Mouse (Mus musculus): ENCODE measurements around the gene 2900026A02Rik. TPM values are rescaled to one million over a fixed set of nuclear protein-coding genes. Genes with fewer than 3 reads are reported as not detected.

2900026A02Rik gene
- total RNA-seq, 1 experiment from 2014 or later = 7.8 TPM

- ATAC-seq (replicated peaks; ENCODE audit: low read depth, poor library complexity, severe bottlenecking) = no peak
These were observed 113.3 kb downstream of the 2900026A02Rik start for GRCm38 (mm10) chr5:113107709-113108108.

- no peak for ATAC-seq (replicated peaks; ENCODE audit: low read depth, poor library complexity, severe bottlenecking)
These were observed 114.4 kb downstream of the 2900026A02Rik start for GRCm38 (mm10) chr5:113106594-113106993.

GRCm38 (mm10) chr5:113105481-113105880 is 115.6 kb downstream of the 2900026A02Rik start:
- no peak for ATAC-seq (replicated peaks; ENCODE audit: low read depth, poor library complexity, severe bottlenecking)

GRCm38 (mm10) chr5:113105035-113105434 is 116.0 kb downstream of the 2900026A02Rik start:
- ATAC-seq (replicated peaks; ENCODE audit: low read depth, poor library complexity, severe bottlenecking) = no peak

DNA sequence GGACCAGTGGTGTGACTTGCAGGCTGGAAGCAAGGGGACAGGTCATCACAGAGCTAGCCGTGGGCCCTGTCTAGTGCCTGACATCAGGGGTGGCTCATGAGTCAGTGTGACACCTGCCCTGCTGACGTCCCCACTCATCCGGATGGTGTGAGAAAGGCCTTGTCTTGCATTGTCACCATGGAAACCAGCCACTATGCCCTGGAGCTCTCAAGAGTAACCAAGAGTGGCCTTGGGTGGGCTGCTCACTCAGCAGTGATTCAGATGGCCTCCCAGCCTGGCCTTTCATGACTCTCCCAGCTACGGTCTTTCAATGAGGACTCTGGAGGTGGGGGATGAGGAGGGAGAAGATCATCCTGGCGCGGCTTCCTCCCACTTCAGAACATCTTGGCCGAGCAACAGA is 118.6 kb downstream of the 2900026A02Rik start:
- ATAC-seq (replicated peaks; ENCODE audit: low read depth, poor library complexity, severe bottlenecking) = no peak

- ATAC-seq (replicated peaks; ENCODE audit: low read depth, poor library complexity, severe bottlenecking) = no peak
These were observed 119.6 kb downstream of the 2900026A02Rik start for GRCm38 (mm10) chr5:113101457-113101856.

GRCm38 (mm10) chr5:113100422-113100821 is 120.6 kb downstream of the 2900026A02Rik start:
- no peak for ATAC-seq (replicated peaks; ENCODE audit: low read depth, poor library complexity, severe bottlenecking)

DNA sequence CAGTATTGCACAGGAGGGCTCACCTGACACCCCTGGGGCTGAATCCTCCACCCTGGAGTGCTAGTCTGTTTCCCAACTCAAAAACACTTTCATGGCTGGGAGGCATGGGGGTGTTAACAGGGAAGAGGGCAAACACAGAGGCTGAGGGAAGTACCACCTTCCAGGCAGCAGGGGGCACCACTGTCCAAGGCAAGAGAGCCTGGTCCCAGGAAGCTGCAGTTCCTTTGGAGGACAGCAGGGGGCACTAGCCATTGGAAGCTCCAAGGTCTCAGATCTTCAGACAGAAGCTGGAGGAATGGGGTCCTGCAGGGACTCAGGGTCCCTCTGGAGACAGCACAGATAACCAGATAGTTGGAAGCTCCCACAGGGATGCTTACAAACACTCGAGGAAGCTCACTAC is 121.5 kb downstream of the 2900026A02Rik start:
- peak; percentile 97 for ATAC-seq (replicated peaks; ENCODE audit: low read depth, poor library complexity, severe bottlenecking)

GRCm38 (mm10) chr5:113097551-113097950 is 123.5 kb downstream of the 2900026A02Rik start:
- ATAC-seq (replicated peaks; ENCODE audit: low read depth, poor library complexity, severe bottlenecking) = no peak

- no peak for ATAC-seq (replicated peaks; ENCODE audit: low read depth, poor library complexity, severe bottlenecking)
These were observed 125.6 kb downstream of the 2900026A02Rik start for GRCm38 (mm10) chr5:113095456-113095855.

GRCm38 (mm10) chr5:113092406-113092805 is 128.6 kb downstream of the 2900026A02Rik start:
- no peak for ATAC-seq (replicated peaks; ENCODE audit: low read depth, poor library complexity, severe bottlenecking)

DNA sequence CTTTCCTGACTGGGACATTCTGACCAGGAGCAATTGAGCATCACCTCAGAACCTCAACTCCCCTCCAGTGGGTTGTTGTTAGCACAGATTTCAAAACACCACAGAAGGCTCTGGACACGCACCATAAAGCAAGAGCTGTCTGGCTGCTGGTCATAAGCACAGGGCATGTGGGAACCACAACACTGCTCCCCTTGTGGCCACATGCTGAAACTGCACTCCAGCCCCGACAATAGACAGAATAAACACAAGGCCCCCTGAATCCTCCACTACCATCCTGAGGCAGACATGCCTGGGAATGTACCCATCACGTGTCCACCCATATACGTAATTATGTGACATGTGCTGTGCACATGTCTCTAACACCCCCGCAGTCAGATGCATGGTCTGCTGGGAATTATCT is 129.9 kb downstream of the 2900026A02Rik start:
- peak; percentile 74; the same call in 1 of the 2 replicates for ATAC-seq (replicated peaks; ENCODE audit: low read depth, poor library complexity, severe bottlenecking)

DNA sequence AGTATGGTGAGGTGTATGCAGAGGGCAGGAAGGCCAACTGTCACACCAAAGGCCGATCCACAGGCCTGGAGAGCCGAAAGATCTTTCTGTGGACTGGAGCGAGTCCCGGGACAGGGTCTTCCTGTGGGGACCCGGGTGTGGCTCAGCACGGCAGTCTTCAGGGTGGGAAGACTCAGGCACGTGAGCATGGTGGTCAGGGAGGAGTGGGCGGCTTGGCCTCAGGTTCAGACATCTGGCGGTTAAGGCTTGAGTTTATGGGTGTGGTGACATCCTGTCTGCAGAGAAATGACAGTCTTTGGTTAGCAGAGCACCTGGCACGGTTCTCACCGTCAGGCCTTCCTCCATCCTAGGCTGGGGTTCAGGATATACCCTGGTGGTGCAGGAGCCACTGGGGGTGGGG is 130.3 kb downstream of the 2900026A02Rik start:
- ATAC-seq (replicated peaks; ENCODE audit: low read depth, poor library complexity, severe bottlenecking) = no peak

GRCm38 (mm10) chr5:113090077-113090690 is 130.9 kb downstream of the 2900026A02Rik start:
- ATAC-seq (replicated peaks; ENCODE audit: low read depth, poor library complexity, severe bottlenecking) = no peak

GRCm38 (mm10) chr5:113087465-113087864 is 133.6 kb downstream of the 2900026A02Rik start:
- ATAC-seq (replicated peaks; ENCODE audit: low read depth, poor library complexity, severe bottlenecking) = no peak

GRCm38 (mm10) chr5:113086990-113087389 is 134.0 kb downstream of the 2900026A02Rik start:
- no peak for ATAC-seq (replicated peaks; ENCODE audit: low read depth, poor library complexity, severe bottlenecking)

DNA sequence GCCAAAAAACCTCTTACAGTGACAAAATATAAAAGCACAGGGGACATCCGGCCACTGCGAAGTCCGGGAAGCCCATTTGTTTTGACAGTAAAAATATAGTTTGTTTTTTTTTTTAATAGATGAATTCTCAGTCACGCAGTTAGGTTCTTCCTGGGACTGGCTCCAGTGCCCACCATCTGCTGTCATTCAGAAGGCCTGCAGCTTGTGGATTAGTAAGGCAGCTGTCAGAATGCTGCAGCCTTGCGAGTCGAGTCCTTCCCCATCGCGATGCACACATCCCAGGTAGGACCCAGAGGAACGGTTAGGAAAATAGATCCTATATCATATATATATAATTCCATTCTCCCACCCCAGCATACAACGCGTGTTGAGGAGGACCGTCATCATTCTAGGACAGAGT is 134.6 kb downstream of the 2900026A02Rik start:
- ATAC-seq (replicated peaks; ENCODE audit: low read depth, poor library complexity, severe bottlenecking) = no peak

DNA sequence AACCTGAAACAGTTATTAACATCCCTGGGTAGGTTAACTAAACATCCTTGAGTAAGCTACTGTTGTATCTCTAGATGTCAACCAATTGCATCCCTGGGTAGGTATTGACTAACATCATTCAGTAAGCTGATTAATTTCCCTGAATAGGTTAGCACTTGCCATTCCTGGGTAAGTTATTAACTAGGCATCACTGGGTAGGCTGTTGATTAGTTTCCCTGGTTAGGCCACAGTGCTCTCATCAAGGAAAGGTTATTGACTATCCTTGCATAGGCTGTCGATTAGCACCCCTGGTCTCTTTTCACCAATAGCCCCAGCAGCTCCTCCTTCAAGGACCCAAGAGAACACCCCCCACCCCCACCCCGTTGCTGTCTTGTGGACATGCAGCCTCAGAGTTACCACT is 135.1 kb downstream of the 2900026A02Rik start:
- ATAC-seq (replicated peaks; ENCODE audit: low read depth, poor library complexity, severe bottlenecking) = no peak

- no peak for ATAC-seq (replicated peaks; ENCODE audit: low read depth, poor library complexity, severe bottlenecking)
These were observed 136.7 kb downstream of the 2900026A02Rik start for GRCm38 (mm10) chr5:113084309-113084708.

DNA sequence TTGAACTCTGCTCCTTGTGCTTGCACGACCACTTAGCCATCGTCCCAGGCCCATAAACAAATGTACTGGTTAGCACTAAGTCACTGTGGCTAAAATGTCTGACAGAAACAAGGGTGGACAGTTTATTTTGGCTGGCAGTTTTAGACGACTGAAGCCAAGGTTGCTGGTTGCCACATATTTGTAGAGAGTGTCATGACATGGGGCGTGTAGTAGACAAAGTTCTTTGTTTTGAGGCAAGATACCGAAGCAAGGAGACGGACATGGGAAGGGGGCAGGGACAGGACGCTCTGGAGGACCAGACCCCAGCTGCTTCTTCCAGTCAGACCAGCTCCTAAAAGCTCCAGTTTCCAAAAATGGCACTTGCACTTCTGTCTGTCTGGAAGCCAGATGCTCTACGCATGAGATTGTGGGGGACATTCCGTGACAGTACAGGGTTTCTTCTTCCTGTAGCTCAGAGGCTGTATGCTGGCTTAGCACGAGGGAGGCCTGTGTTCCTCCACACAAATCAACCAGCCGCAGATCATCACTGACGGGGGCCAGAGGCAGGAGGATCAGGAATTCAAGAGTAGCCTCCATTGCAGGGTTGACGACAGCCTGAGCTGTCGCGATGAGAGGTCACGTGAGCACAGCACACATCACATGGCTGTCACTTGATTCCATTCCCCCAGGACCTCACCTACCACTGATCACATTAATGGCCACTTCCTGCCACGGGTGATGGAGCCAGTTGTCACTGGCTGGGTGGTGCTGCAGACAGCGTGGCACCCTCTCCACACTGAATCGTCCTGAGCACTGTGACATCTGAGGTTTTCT is 138.5 kb downstream of the 2900026A02Rik start:
- no peak for ATAC-seq (replicated peaks; ENCODE audit: low read depth, poor library complexity, severe bottlenecking)

DNA sequence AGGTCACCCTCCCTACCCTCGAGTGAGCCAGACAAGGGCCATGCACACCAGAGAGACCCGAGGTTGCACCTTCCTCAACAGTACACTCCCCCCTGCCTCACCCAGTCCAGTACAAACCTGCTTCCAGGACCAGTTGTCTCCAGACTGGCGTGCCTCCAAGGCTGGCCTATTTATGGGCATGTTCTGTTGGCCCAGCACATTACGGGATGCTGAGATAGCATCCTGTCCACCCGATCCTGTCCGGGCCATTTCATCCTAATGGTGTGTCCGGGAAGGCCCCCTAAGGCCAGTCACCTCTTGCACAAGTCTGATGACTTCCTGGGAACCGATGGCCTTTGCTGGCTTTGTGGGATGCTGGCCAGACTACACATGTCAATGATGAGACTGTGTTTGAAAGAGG is 139.6 kb downstream of the 2900026A02Rik start, which contains the start of gene Crybb3:
Gene Crybb3, minus strand, starts transcription at position 146 of the 400 bp plus-strand sequence.
- ATAC-seq (replicated peaks; ENCODE audit: low read depth, poor library complexity, severe bottlenecking) = no peak
